Mouse (Mus musculus): ENCODE data around the gene Ampd2. TPM values are rescaled to one million over a fixed set of nuclear protein-coding genes. Genes with fewer than 3 reads are reported as not detected.
A peak's percentile ranks its signal among the peaks of the same experiment; 100 is the strongest.

The Ampd2 gene
- 77.4 and 80.6 TPM in 2 replicates for polyA plus RNA-seq (2016; fragmentation: Nextera tagmentation; extraction: Ambion mirVana)

DNA sequence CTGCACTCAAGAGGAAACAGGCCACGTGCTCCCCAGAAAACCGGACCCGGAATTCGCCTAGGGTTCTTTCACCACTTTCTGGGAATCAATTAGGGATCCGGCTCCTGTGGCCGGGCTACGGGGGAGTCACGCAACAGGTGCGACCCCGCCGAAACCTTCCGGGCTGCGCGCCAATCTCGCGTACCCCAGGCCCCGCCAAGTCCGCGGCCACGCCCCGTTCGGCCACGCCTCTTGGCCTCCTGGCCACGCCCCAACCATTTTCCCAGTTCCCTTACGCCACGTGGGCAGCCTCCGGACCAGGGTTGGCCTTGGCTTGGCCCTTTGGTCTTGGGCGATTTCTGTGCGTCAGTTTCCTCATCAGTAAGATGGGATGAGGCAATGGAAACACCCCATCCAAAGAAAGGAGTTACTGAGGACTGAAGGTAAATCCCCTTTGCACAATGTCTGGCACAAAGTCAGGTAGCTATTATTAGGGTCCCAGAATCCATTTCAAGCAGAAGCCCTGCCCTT, at the start of gene Ampd2:
TSS of gene Ampd2 (minus strand) at position 182 of the 510 bp plus-strand sequence.
- Histone ChIP-seq H3K27me3 (replicated peaks) (no peaks in the 10 kb centered on the region), H3K36me3 (peaks cover 30% of the 10 kb centered on the region), H3K9me3 (replicated peaks) (no peaks in the 10 kb centered on the region), H3K4me3 (peak within 1 kb of the TSS; percentile 84), H3K9ac (peak within 1 kb of the TSS; percentile 92), H3K27ac (peak within 1 kb of the TSS; percentile 95), H3K4me2 (peak within 1 kb of the TSS; percentile 98), H3K4me1 (peaks cover 77% of the 10 kb centered on the region)
- peak; percentile 57 for ATAC-seq
- under 1% methylated on average over 29 of the region's 29 CpGs for WGBS (ENCODE audit: insufficient replicate concordance)

DNA sequence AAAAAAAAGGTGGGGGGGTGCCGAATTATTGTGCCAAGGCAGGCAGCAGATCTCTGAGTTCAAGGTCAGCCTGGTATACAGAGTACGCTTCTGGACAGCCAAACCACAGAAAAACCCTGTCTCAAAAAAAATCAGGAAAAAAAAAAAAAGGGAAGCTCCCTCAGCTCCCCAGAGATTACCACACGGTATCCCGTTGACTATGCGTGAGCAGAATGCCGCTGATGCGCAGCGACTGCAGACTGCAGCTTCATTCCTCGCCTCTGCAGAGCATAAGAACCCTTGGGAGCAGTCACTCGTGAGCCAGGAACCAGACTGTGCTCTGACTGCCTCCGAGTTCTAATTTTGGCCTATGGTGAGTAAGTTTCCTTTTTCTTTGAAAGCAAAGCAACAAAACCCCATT, 48.2 kb upstream of the Ampd2 start:
- no peak for ATAC-seq
- no peaks in the 10 kb centered on the region for H3K27me3 ChIP-seq (replicated peaks)
- H3K27ac ChIP-seq, result no peak overlapping the region
- H3K9me3 ChIP-seq (replicated peaks), result no peaks in the 10 kb centered on the region
- no peak overlapping the region for H3K9ac ChIP-seq
- peaks cover 28% of the 10 kb centered on the region for H3K36me3 ChIP-seq
- H3K4me1 ChIP-seq, result peaks cover 75% of the 10 kb centered on the region
- no peak overlapping the region for H3K4me2 ChIP-seq
- 49% methylated on average over 11 of the region's 11 CpGs for WGBS (ENCODE audit: insufficient replicate concordance)
- no peak overlapping the region for H3K4me3 ChIP-seq

DNA sequence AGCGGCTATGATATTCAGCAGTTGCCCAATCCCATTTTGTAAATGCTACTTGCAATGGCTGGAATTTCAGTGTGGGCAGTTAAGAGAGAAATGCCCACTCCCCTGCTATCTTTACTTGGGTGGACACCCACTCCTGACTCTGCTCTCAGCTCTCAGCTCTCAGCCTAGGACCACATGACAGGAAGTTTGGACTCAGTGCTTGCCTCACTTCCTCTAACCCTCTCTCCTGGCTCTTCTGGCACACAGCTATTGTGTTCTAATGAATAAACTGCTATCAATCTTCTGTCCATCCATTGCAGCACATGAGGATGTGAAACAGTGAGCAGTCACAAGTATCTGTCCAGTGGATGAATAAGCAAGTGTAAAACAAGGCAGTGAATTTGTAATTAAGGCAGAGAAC, 46.0 kb upstream of the Ampd2 start:
- H3K9me3 ChIP-seq (replicated peaks), result no peaks in the 10 kb centered on the region
- WGBS (ENCODE audit: insufficient replicate concordance), result 66% methylated on average over 1 of the region's 1 CpGs
- peak overlapping the region; percentile 9; the same call in 1 of the 2 replicates for H3K9ac ChIP-seq
- H3K4me1 ChIP-seq, result peaks cover 79% of the 10 kb centered on the region
- H3K27me3 ChIP-seq (replicated peaks), result no peaks in the 10 kb centered on the region
- H3K36me3 ChIP-seq, result peaks cover 14% of the 10 kb centered on the region
- no peak overlapping the region for H3K4me3 ChIP-seq
- no peak for ATAC-seq
- no peak overlapping the region for H3K4me2 ChIP-seq
- H3K27ac ChIP-seq, result peak overlapping the region; percentile 52

DNA sequence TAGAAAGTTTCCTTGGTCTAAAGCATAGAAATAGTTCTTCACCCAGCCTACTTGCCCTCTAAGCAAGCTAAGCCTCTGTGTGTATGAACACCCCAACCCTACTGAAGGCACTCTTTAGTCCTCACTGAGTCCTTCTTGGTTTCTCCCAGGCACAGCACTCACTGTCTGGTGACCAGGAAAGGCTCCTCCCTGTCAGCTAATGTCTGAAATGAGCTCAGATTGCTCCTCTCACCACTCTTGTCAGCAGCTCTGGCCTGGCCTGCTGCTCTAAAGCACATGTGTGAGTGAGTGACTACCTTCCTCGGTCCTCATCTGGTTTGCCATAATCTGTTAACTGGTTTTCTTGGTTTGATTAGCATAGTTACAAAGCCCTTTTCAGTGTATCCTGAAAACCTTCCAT, 45.4 kb upstream of the Ampd2 start:
- H3K27me3 ChIP-seq (replicated peaks), result no peaks in the 10 kb centered on the region
- no peaks in the 10 kb centered on the region for H3K9me3 ChIP-seq (replicated peaks)
- 62% methylated on average over 1 of the region's 1 CpGs for WGBS (ENCODE audit: insufficient replicate concordance)
- H3K9ac ChIP-seq, result peak overlapping the region; percentile 9
- no peak for ATAC-seq
- no peak overlapping the region for H3K4me3 ChIP-seq
- no peak overlapping the region for H3K4me2 ChIP-seq
- peak overlapping the region; percentile 52 for H3K27ac ChIP-seq
- H3K4me1 ChIP-seq, result peaks cover 83% of the 10 kb centered on the region
- peaks cover 8% of the 10 kb centered on the region for H3K36me3 ChIP-seq

DNA sequence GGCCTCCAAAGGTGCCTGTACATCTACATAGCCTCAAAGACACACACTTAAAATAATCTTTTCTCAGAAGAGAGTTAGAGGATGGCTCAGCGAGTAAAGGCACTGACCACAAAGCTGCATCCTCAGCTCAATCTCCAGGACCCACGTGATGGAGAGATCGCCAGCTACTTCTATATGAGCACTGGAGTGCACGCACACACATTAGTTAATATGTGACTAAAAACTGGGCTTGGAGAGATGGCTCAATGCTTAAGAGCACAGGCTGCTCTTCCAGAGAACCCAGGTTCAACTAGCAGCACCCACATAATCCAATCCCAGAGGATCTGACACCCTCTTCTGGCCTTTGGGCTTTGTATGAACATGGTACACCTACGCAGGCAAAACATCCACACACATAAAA, 44.8 kb upstream of the Ampd2 start:
- Histone ChIP-seq H3K4me2 (peak overlapping the region; percentile 47; the same call in 1 of the 2 replicates), H3K4me3 (no peak overlapping the region), H3K4me1 (peaks cover 87% of the 10 kb centered on the region), H3K27ac (peak overlapping the region; percentile 66), H3K9me3 (replicated peaks) (no peaks in the 10 kb centered on the region), H3K36me3 (0 out of 2 replicates have a peak, but pooled peaks cover 5% of the 10 kb centered on the region), H3K9ac (no peak overlapping the region), H3K27me3 (replicated peaks) (no peaks in the 10 kb centered on the region)
- 85% methylated on average over 5 of the region's 5 CpGs for WGBS (ENCODE audit: insufficient replicate concordance)
- ATAC-seq, result no peak

DNA sequence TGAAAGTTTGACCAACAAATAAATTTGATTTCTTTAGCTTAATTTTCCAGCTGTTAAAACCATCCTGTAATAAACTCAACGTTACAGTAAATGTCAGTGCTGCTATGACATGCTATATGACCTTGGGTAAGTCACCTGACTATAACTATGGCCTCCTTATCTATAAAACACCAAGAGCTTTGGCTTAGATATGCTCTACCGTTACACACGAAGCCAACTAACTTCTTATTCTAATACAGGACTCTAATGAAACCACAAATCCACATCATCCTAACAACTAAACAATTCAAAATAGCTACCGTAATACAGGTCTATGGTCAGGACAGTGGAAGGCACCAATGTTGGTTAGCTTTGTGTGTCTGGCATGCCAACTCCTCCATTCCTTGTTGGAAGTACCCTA, 43.4 kb upstream of the Ampd2 start:
- Histone ChIP-seq H3K4me2 (peak overlapping the region; percentile 47), H3K9ac (no peak overlapping the region), H3K4me1 (peaks cover 94% of the 10 kb centered on the region), H3K27ac (peak overlapping the region; percentile 75), H3K36me3 (0 out of 2 replicates have a peak, but pooled peaks cover 8% of the 10 kb centered on the region), H3K4me3 (no peak overlapping the region), H3K9me3 (replicated peaks) (no peaks in the 10 kb centered on the region), H3K27me3 (replicated peaks) (no peaks in the 10 kb centered on the region)
- WGBS (ENCODE audit: insufficient replicate concordance), result 35% methylated on average over 4 of the region's 4 CpGs
- peak; percentile 86 for ATAC-seq

DNA sequence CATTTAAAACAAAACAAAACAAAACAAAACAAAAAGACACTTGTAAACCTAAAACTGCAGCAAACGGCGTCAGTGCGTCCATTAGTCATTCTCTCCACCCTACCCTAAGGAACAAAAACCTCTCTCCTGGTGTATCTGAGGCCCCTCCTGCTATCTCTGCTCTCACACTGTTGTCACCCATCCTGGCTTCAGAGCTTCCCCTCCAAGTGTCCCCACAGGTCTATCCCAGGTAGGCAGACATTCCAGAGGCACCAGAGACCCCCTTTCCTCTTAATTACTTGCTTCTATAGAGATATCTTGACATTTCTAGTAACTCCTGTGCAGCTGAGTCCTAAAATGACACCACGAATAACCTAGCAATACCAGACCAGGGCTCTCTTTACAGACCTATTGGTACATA, 42.9 kb upstream of the Ampd2 start:
- Histone ChIP-seq H3K27ac (peak overlapping the region; percentile 75), H3K4me2 (peak overlapping the region; percentile 47), H3K36me3 (0 out of 2 replicates have a peak, but pooled peaks cover 8% of the 10 kb centered on the region), H3K4me3 (no peak overlapping the region), H3K9me3 (replicated peaks) (no peaks in the 10 kb centered on the region), H3K9ac (0 out of 2 replicates have a peak overlapping the region, but pooled peaks have one; percentile 28), H3K27me3 (replicated peaks) (no peaks in the 10 kb centered on the region), H3K4me1 (peaks cover 94% of the 10 kb centered on the region)
- WGBS (ENCODE audit: insufficient replicate concordance), result 43% methylated on average over 4 of the region's 4 CpGs
- peak; percentile 86 for ATAC-seq

DNA sequence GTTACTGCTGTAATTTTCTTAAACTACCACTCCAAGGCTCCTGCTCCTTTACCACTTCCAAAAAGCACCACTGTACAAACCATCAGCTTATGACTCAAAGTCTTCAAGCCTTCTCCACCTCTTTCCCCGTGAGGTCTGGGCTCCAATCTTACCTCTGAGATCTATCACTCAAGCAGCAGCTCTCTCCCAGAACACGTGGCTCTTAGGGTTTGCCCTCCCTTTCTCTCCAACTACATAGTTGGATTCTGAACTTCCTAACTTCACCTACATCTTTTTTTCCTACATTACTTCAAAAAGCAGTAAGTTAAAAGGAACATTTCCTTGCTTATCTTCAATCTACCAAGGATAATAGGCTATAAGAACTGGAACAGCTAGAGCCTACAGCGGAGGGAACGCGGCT, 42.1 kb upstream of the Ampd2 start:
- H3K4me2 ChIP-seq, result peak overlapping the region; percentile 47
- no peaks in the 10 kb centered on the region for H3K27me3 ChIP-seq (replicated peaks)
- 67% methylated on average over 5 of the region's 5 CpGs for WGBS (ENCODE audit: insufficient replicate concordance)
- peaks cover 92% of the 10 kb centered on the region for H3K4me1 ChIP-seq
- no peak overlapping the region for H3K9ac ChIP-seq
- H3K4me3 ChIP-seq, result no peak overlapping the region
- H3K36me3 ChIP-seq, result peaks cover 8% of the 10 kb centered on the region
- no peak for ATAC-seq
- H3K27ac ChIP-seq, result peak overlapping the region; percentile 75; the same call in 1 of the 2 replicates
- no peaks in the 10 kb centered on the region for H3K9me3 ChIP-seq (replicated peaks)

DNA sequence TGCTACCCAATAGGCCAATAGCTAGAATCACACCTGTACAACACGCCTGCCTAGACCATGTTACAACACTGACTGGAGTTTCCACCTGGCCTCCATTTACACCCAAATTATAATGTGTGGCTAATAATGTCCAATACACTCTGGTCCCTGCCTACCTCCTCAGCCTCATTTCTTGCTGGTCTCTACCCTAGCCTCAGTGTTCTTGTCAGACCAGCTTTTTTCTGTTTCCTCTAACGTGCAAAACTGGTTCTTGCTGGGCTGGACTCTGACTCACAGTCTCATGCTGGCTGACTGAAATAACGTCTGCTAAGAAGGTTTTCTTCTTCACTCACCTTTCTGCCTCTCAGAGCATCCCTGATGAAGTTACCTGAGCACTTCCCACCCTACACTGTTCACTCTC, 39.9 kb upstream of the Ampd2 start:
- Histone ChIP-seq H3K27me3 (replicated peaks) (no peaks in the 10 kb centered on the region), H3K27ac (no peak overlapping the region), H3K9ac (no peak overlapping the region), H3K4me2 (no peak overlapping the region), H3K4me1 (peaks cover 71% of the 10 kb centered on the region), H3K4me3 (no peak overlapping the region), H3K36me3 (peaks cover 29% of the 10 kb centered on the region), H3K9me3 (replicated peaks) (no peaks in the 10 kb centered on the region)
- 82% methylated on average over 3 of the region's 3 CpGs for WGBS (ENCODE audit: insufficient replicate concordance)
- ATAC-seq, result no peak

DNA sequence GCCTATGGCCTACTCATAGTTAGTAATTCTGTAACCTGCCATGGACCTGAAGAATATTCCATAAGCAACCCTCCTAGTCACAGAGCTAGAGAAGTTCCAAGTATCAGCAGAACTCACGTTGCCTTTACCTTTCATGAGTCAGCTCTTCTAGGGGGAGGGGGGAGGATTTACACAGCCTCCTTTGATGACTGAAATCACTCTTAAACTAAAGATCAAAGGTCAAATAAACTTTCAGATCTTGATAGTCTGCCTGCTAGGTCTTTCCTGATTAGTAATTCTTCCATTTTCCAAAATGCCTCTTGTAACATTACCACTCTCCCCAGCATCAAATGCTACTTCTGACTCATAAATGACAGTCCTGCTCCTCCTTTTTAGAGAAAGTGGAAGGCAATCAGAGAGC, 37.7 kb upstream of the Ampd2 start:
- ATAC-seq, result peak; percentile 35; the same call in 1 of the 2 replicates
- peaks cover 49% of the 10 kb centered on the region for H3K4me1 ChIP-seq
- 41% methylated on average over 1 of the region's 1 CpGs for WGBS (ENCODE audit: insufficient replicate concordance)
- H3K4me2 ChIP-seq, result no peak overlapping the region
- H3K4me3 ChIP-seq, result no peak overlapping the region
- H3K27me3 ChIP-seq (replicated peaks), result no peaks in the 10 kb centered on the region
- H3K27ac ChIP-seq, result no peak overlapping the region
- H3K9me3 ChIP-seq (replicated peaks), result no peaks in the 10 kb centered on the region
- peaks cover 50% of the 10 kb centered on the region for H3K36me3 ChIP-seq
- no peak overlapping the region for H3K9ac ChIP-seq

DNA sequence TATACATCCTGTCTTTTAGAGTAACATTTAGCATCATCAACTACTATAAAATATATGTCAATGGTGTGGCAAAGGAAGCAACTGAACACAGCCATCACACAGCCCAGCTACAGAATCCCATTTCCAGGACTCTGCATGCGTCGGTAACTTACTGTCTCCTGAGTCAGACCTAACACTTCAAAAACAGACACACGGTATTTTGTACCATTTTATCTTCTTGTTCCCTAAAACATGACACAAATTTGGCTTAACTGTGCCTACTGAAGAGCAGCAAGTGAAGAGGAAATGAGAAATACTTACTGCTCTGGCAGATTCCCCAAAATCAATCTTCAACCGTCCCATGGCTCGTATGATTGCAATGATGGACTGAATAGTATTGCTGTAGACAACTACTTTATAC, 36.8 kb upstream of the Ampd2 start:
- no peak overlapping the region for H3K4me2 ChIP-seq
- no peak for ATAC-seq
- H3K9me3 ChIP-seq (replicated peaks), result no peaks in the 10 kb centered on the region
- no peak overlapping the region for H3K9ac ChIP-seq
- 89% methylated on average over 5 of the region's 5 CpGs for WGBS (ENCODE audit: insufficient replicate concordance)
- peaks cover 59% of the 10 kb centered on the region for H3K36me3 ChIP-seq
- no peak overlapping the region for H3K27ac ChIP-seq
- H3K4me1 ChIP-seq, result peaks cover 40% of the 10 kb centered on the region
- H3K4me3 ChIP-seq, result no peak overlapping the region
- H3K27me3 ChIP-seq (replicated peaks), result no peaks in the 10 kb centered on the region

DNA sequence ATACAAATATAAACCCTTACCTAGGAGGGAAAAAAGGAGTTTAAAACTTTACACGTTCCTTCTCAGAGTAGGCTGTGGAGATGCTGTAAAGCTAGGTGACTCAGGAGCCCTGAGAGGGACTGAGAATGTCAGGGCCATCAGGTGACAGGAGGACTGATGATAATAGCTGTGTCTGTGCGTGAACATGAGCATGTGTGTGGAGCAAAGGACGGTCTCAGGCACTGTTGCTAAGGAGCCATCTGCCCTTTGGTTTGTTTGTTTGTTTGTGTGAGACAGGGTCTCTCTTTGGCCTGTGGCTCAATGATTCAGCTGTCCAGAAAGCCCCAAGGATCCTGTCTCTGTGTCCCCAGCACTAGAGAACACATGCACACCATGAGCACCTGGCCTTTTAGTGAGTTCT, 34.6 kb upstream of the Ampd2 start:
- Histone ChIP-seq H3K4me1 (peaks cover 23% of the 10 kb centered on the region), H3K4me3 (no peak overlapping the region), H3K27me3 (replicated peaks) (no peaks in the 10 kb centered on the region), H3K27ac (0 out of 2 replicates have a peak overlapping the region, but pooled peaks have one; percentile 20), H3K36me3 (peaks cover 79% of the 10 kb centered on the region), H3K9ac (no peak overlapping the region), H3K9me3 (replicated peaks) (no peaks in the 10 kb centered on the region), H3K4me2 (no peak overlapping the region)
- no peak for ATAC-seq
- WGBS (ENCODE audit: insufficient replicate concordance), result 80% methylated on average over 3 of the region's 3 CpGs

DNA sequence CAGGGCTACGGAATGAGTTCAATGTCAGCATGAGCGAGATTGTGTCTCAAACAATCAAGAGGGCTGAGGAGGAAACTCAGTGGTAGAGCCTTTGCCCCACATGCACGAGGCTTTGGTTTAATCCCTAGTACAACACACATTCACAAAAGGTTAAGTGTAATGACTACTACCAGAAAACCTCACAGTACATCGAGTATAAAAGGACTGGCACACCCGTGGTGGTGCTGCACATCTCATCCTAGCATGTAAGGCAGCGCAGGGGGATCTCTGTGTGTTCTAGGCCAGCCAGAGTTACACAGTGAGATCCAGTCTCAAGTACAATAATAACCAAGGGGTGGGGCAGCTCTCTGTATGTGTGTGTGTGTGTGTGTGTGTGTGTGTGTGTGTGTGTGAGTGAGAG, 31.0 kb upstream of the Ampd2 start:
- H3K4me3 ChIP-seq, result no peak overlapping the region
- H3K27me3 ChIP-seq (replicated peaks), result no peaks in the 10 kb centered on the region
- H3K9me3 ChIP-seq (replicated peaks), result no peaks in the 10 kb centered on the region
- H3K36me3 ChIP-seq, result peaks cover 94% of the 10 kb centered on the region
- no peak for ATAC-seq
- 0 out of 2 replicates have a peak, but pooled peaks cover 7% of the 10 kb centered on the region for H3K4me1 ChIP-seq
- H3K27ac ChIP-seq, result no peak overlapping the region
- no peak overlapping the region for H3K9ac ChIP-seq
- H3K4me2 ChIP-seq, result no peak overlapping the region
- WGBS (ENCODE audit: insufficient replicate concordance), result 87% methylated on average over 6 of the region's 6 CpGs
